Mouse (Mus musculus) lung, adult 18-20 months (tissue): ENCODE measurements around the gene D630045J12Rik.

Experiments used
- DNase-seq, 2 experiments: peaks; one replicate each; pipeline ENCODE4 v3.0.0; 2022; ENCODE audit warnings: mixed read lengths in 2 of 2

The D630045J12Rik gene

GRCm38 (mm10) chr6:38242295-38242830 is 11.4 kb downstream of the D630045J12Rik start:
- no peak for DNase-seq

- DNase-seq = no peak
Measured at GRCm38 (mm10) chr6:38241508-38241907, 12.3 kb downstream of the D630045J12Rik start.

DNA sequence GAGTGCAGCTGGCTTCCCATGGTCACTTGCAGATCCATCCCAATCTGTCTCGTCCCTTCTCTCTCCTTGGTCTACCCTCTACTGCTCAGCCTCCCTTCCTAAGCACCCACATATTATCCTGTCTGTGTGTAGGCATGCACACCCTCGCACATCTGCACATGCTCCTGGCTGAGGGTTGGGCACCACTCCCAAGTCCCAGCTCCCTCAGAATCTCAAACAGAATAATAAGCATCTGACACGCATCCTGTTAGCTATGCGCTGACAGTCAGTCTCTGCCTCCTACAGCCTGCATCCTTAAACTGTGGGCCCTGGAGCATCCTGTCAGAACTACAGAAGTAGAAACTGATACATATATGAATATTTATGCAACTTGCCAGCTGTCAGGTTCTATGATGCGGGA is 13.2 kb downstream of the D630045J12Rik start:
- no peak for DNase-seq

DNA sequence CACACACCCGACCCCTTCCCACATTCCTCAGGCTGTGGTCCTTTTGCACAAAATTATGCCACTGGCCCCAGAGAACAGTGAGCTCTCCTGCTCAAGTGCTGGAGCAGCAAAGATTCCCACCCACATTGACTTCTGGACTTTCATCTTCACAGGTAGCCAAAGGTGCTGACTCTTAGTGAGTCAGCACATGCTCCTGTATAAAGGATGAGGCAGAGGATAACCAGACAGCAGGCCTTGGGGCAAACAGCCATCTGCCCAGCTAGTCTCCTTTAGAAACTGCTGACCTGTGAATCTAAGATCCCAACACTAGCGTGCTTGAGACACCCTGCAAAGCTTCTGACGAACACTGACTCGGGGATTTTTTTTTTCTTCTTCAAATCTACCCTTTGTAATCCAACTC is 15.4 kb downstream of the D630045J12Rik start:
- no peak for DNase-seq

DNA sequence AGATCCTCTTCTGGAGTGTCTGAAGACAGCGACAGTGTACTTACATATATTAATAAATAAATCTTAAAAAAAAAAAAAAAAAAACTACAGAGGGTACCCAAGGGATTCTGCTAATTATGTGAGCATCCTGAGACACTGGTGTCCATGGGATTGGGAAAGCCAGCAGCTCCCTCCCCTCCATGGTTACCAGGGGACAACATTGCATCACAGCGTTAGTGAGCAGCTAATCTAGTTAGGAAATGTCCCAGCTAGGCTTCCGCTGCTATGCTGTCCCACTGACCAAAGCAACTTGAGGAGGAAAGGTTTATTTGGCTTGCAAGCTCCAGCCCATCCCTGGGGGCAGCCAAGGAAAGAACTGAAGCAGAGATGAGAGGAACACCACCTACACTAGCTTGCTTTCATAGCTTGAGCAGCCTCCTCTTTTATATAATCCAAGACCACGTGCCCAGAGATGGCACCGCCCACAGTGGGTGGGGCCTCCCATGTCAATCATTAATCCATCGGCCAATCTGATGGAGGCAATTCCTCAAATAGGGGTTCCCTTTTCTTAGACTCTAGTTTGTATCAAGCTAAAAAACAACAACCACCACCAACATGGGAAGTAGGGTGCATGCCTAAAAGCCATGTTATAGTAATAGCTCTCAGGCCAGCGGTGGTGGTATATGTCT is 17.7 kb downstream of the D630045J12Rik start:
- no peak for DNase-seq

GRCm38 (mm10) chr6:38233803-38234202 is 20.0 kb downstream of the D630045J12Rik start:
- no peak for DNase-seq

GRCm38 (mm10) chr6:38232917-38233316 is 20.9 kb downstream of the D630045J12Rik start:
- DNase-seq = no peak

DNA sequence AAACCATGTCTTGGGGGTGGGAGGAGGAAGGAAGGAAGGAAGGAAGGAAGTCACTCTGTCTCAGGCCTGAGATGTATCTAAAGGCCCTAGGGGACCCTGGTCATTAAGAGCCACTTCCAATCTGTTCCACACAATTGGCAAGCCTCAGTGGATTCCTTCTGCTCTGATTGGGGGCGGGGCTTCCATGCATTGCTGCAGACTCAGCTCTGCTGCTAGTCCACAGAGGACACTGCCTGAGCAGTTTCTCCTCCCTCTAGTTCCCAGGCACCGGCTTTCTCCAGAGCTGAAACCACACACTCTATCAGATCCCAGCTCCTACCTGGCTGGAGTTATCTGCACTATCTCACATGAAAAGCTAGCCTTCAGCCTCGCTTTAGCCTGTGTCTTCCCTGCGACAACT is 21.8 kb downstream of the D630045J12Rik start:
- no peak for DNase-seq

GRCm38 (mm10) chr6:38224079-38224478 is 29.7 kb downstream of the D630045J12Rik start:
- DNase-seq = no peak

GRCm38 (mm10) chr6:38219261-38219660 is 34.5 kb downstream of the D630045J12Rik start:
- no peak for DNase-seq

GRCm38 (mm10) chr6:38215448-38216110 is 38.2 kb downstream of the D630045J12Rik start:
- no peak for DNase-seq

DNA sequence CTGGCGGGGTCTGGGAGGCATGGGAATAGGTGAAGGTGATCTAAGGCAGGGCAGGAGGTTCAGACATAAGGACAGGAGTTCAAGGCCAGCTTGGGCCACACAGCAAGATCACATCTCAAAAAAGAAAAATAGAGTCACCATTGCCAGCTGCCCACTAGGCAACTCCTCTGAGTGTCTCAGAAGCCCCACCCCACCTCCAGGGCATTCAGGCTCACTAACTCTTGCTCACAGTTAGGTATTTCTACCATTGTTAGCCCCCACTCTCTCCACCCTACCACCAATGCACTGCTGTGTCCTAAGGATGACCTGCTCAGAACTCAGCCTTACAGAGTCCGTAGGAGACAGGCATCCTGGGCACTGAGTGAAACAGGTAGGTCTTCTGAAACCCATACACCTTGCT is 46.2 kb downstream of the D630045J12Rik start:
- DNase-seq = no peak

GRCm38 (mm10) chr6:38206941-38207531 is 46.8 kb downstream of the D630045J12Rik start:
- DNase-seq = no peak

GRCm38 (mm10) chr6:38205375-38205774 is 48.4 kb downstream of the D630045J12Rik start:
- DNase-seq = no peak

DNA sequence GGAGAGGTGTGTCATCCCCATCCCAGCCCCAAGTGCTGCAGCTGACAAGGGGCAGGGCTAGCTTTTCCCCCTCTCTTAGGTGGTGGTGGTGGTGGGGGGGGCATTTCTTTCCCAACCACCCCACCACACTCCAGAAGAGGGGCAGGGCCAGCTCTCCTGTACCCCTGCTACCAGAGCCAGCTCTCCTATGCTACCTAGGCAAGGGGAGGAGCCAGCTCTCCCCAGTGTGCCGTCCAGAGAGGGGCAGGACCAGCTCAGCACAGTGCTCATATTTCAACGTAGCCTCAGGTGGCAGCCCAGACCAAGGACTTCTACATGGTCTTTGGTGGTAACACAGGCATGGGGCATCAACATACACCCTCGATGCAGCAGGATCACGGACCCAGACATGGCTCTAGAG is 50.0 kb downstream of the D630045J12Rik start:
- no peak for DNase-seq

- no peak for DNase-seq
Measured at GRCm38 (mm10) chr6:38202816-38203215, 51.0 kb downstream of the D630045J12Rik start.

DNA sequence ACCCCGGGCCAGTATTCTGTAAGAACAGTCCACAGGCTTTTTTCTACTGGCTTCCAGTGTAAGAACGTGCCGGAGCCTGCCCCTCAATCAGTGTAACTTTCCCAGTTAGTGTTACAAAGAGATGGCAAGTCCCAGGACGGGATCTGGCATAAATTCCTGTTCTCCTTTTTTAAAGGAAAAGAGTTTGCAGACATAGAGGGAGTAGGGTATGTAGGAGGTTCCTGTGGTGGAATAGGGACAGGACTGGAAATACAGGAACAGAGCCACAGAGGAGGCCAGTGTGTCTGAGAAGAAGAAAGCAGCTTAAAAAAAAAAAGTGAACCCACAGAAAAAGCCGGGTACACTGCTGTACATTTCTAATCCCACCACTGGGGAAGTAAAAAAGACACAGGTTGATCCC is 52.3 kb downstream of the D630045J12Rik start:
- DNase-seq = no peak

DNA sequence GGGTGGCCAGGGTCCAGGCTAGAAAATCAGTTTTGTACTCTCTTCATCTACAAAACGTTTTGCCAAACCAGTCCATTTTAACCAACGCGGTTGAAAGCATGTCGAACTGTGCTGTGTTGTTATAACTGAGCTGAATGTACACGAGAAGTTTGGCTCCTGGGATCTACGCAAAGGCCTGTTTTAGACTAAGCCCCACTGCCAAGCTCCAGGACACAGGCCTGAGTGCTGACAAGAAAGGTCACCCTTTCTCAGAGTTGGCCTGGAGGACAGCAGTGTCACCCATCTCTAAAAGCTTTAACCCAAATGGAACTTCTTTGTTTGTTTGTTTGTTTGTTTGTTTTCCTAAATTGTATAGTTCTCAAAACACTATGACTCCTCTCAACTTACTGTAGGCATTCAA is 54.2 kb downstream of the D630045J12Rik start:
- no peak for DNase-seq

DNA sequence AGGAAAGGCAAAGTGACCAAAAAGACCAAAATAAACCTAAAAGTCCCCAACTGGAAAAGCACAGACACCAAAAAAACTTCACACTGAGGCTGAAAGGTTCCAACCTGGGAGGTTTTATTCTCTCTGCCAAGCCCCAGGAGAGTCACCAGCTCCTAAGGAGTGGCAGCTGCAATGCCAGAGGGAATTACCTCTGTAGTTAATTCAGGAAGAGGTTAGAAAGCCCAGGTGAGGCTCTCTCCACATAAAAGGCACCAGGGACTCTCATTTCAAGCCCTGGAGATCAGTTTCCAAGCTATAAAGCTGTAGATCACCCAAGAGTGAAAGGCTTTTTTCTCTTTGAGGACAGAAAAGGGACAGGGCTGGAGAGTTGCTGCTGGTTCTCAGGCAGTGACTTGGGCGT is 55.1 kb downstream of the D630045J12Rik start:
- no peak for DNase-seq

DNA sequence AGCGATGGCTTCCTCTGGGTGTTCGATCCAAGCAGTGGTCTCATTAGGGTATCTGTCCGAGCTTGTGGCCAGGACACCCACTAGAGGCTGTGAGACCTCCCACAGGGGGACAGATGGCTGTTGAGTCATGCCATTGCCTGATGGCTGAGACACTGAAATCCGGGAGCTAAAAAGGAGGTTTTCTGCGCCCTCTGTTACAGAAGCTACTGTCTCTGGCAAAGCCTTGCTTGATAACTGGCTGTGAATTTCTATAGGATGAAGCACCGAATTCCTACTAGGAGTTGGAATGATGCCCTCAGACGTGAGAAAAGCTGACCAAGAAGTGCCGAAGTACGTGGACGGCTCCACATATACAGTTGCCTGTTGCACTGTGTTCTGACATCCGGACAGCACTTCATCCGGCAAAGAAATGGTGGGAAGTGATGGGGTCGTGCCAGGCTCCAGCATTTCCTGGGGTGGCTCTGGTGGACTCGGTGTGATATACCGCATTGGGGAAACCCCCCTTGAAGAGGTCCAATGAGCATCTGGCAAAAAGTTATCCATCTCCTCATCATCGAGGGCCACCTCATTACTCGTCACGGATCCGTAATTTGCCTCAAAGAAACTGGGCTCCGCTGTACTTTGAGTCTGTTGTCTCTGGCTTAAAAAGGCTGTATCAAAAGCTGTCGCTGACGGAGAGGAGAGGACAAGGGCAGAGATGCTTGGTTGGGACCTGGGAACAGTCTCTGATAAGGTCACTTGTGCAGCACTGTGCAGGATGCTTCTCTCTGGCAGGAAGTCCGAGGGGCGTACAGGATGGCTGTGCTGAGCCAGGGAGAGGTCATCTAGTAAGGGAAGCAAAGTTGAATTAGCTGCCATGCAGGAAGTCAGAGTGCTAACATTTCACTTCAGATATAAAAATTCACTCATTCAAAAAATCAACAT is 57.3 kb downstream of the D630045J12Rik start:
- no peak for DNase-seq

DNA sequence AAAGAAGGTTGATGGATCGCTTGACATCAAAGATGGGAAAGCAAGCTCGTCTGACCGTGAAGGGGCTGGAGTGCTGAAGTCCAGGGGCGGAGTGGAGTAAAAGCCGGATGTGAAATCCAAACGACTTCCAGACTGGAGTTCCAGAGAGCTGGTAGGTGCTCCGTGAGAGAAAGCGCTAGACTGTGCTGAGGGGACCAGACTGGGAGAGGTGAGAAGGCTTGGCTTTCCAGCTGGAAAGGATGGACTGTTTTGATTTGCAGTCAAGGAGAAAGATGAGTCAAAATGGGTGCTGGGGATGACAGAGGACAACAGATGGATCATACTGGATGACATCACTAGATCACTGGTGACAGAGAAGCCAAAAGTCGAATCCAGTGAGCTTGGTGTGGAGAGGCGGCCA is 58.5 kb downstream of the D630045J12Rik start:
- DNase-seq = no peak

- DNase-seq = peak; percentile 33 to 47
Measured at GRCm38 (mm10) chr6:38194046-38194445, 59.8 kb downstream of the D630045J12Rik start.

- DNase-seq = no peak
Measured at GRCm38 (mm10) chr6:38192952-38193351, 60.9 kb downstream of the D630045J12Rik start.
